Mouse (Mus musculus) stomach, postnatal 0 days (tissue): ENCODE measurements around the gene Cnga4.

ENCODE experiments used
- CTCF ChIP-seq: IDR thresholded peaks from 2 replicates; pipeline ENCODE4 v1.5.1; 2016; ENCODE audit warnings: antibody characterized with exemption, low read depth, mild to moderate bottlenecking, moderate library complexity
- EP300 ChIP-seq: optimal IDR thresholded peaks from 2 replicates; pipeline ENCODE3; 2016; ENCODE audit warnings: antibody characterized with exemption

- TF ChIP-seq CTCF, result no peak
- no peak for TF ChIP-seq EP300
Observed at GRCm38 (mm10) chr7:105367268-105367667, 37.1 kb upstream of the Cnga4 start.
